Mouse (Mus musculus) MEL (cell line): ENCODE data around the gene Dis3l2. TPM values are rescaled to one million over a fixed set of nuclear protein-coding genes. Genes with fewer than 3 reads are reported as not detected.

ENCODE experiments used
- DNase-seq: peaks from one replicate; pipeline ENCODE4 v3.0.0; 2011; ENCODE audit warnings: low read depth, low spot score
- H3K27ac ChIP-seq: 2 replicates; pipeline ENCODE4 v1.5.1; 2012; ENCODE audit warnings: low read depth, mild to moderate bottlenecking, control low read depth, low read length, moderate library complexity; ENCODE audit not compliant: control insufficient read depth
- H3K27me3 ChIP-seq, 2 experiments: fragments of 150-350 bp in 1 of 2; sonication (generic) in 1 of 2; 2 replicates each; pipeline ENCODE4 v1.6.1; 2012; ENCODE audit warnings: low read length in 2 of 2, mild to moderate bottlenecking in 2 of 2, improper control_type of control experiment in 1 of 2, moderate library complexity in 1 of 2; ENCODE audit not compliant: insufficient read depth in 2 of 2, control insufficient read depth in 1 of 2
- H3K36me3 ChIP-seq, 2 experiments: 2 replicates each; pipeline ENCODE4 v1.6.1; 2012 to 2014; ENCODE audit warnings: low read length in 2 of 2, improper control_type of control experiment in 1 of 2, inconsistent platforms in 1 of 2, mild to moderate bottlenecking in 1 of 2; ENCODE audit not compliant: insufficient read depth in 2 of 2, control insufficient read depth in 1 of 2
- H3K4me1 ChIP-seq, 2 experiments: fragments of 150-350 bp in 1 of 2; sonication (generic) in 1 of 2; 2 replicates each; pipeline ENCODE4 v1.6.1; 2012; ENCODE audit warnings: low read length in 2 of 2, improper control_type of control experiment in 1 of 2, mild to moderate bottlenecking in 1 of 2; ENCODE audit not compliant: insufficient read depth in 2 of 2, control insufficient read depth in 1 of 2
- H3K4me3 ChIP-seq, 2 experiments: fragments of 150-350 bp in 1 of 2; sonication (generic) in 1 of 2; 2 replicates each; pipeline ENCODE4 v1.5.1; 2012; ENCODE audit warnings: low read depth in 2 of 2, low read length in 2 of 2, mild to moderate bottlenecking in 2 of 2, moderate library complexity in 2 of 2, control low read depth in 1 of 2, improper control_type of control experiment in 1 of 2; ENCODE audit not compliant: control insufficient read depth in 1 of 2, insufficient read depth in 1 of 2
- H3K79me2 ChIP-seq: 2 replicates; pipeline ENCODE4 v1.6.1; 2012; ENCODE audit warnings: mild to moderate bottlenecking, low read length, moderate library complexity; ENCODE audit not compliant: control insufficient read depth, poor library complexity, insufficient read depth
- H3K9ac ChIP-seq: 2 replicates; pipeline ENCODE4 v1.6.1; 2012; ENCODE audit warnings: low read depth, mild to moderate bottlenecking, control low read depth, low read length, moderate library complexity; ENCODE audit not compliant: control insufficient read depth, poor library complexity, severe bottlenecking
- H3K9me3 ChIP-seq: fragments of 150-350 bp; sonication (generic); replicated peaks from 2 replicates; pipeline ENCODE4 v1.6.1; 2012; ENCODE audit warnings: mild to moderate bottlenecking, low read length, improper control_type of control experiment, moderate library complexity; ENCODE audit not compliant: insufficient read depth
- E2F4 ChIP-seq: IDR thresholded peaks from 2 replicates; pipeline ENCODE4 v1.6.1; 2011; ENCODE audit warnings: low read depth, low read length, improper control_type of control experiment, borderline replicate concordance
- ELF1 ChIP-seq: IDR thresholded peaks from 2 replicates; pipeline ENCODE4 v1.6.1; 2014; ENCODE audit warnings: low read depth, mild to moderate bottlenecking, inconsistent platforms, low read length, improper control_type of control experiment, moderate library complexity
- HCFC1 ChIP-seq: IDR thresholded peaks from 2 replicates; pipeline ENCODE4 v1.6.1; 2012; ENCODE audit warnings: low read depth, mild to moderate bottlenecking, inconsistent platforms, low read length, improper control_type of control experiment, moderate library complexity
- JUND ChIP-seq: IDR thresholded peaks from 2 replicates; pipeline ENCODE4 v1.6.1; 2011; ENCODE audit warnings: low read depth, mild to moderate bottlenecking, improper control_type of control experiment, low read length
- MAFK ChIP-seq: IDR thresholded peaks from 2 replicates; pipeline ENCODE4 v1.6.1; 2011; ENCODE audit warnings: low read depth, mild to moderate bottlenecking, low read length, improper control_type of control experiment, borderline replicate concordance
- MYC ChIP-seq: IDR thresholded peaks from 2 replicates; pipeline ENCODE4 v1.6.1; 2011; ENCODE audit warnings: low read depth, mild to moderate bottlenecking, low read length, improper control_type of control experiment, moderate library complexity
- NRF1 ChIP-seq: IDR thresholded peaks from 2 replicates; pipeline ENCODE4 v1.6.1; 2014; ENCODE audit warnings: low read depth, mild to moderate bottlenecking, inconsistent platforms, low read length, improper control_type of control experiment, moderate library complexity; ENCODE audit not compliant: poor library complexity, insufficient read depth, severe bottlenecking
- POLR2AphosphoS5 ChIP-seq: IDR thresholded peaks from 2 replicates; pipeline ENCODE4 v1.6.1; 2012; ENCODE audit warnings: low read depth, borderline replicate concordance, mild to moderate bottlenecking, inconsistent platforms, low read length, moderate library complexity, mixed read lengths
- UBTF ChIP-seq: IDR thresholded peaks from 2 replicates; pipeline ENCODE4 v1.6.1; 2012; ENCODE audit warnings: low read depth, mild to moderate bottlenecking, inconsistent platforms, low read length, improper control_type of control experiment, moderate library complexity, borderline replicate concordance; ENCODE audit not compliant: insufficient read depth
- USF2 ChIP-seq, 2 experiments: IDR thresholded peaks; 2 replicates each; pipeline ENCODE4 v1.6.1; 2011 to 2012; ENCODE audit warnings: improper control_type of control experiment in 2 of 2, low read length in 2 of 2, borderline replicate concordance in 1 of 2, inconsistent platforms in 1 of 2, low read depth in 1 of 2, mild to moderate bottlenecking in 1 of 2; ENCODE audit not compliant: insufficient read depth in 1 of 2
- ZKSCAN1 ChIP-seq: IDR thresholded peaks from 2 replicates; pipeline ENCODE4 v1.6.1; 2012; ENCODE audit warnings: low read depth, mild to moderate bottlenecking, inconsistent platforms, low read length, improper control_type of control experiment, moderate library complexity
- ZMIZ1 ChIP-seq: IDR thresholded peaks from 2 replicates; pipeline ENCODE4 v1.6.1; 2012; ENCODE audit warnings: low read depth, mild to moderate bottlenecking, inconsistent platforms, low read length, improper control_type of control experiment, moderate library complexity
- polyA plus RNA-seq, 2 experiments: library from polyadenylated mRNA; stranded (reverse) in 1 of 2; unstranded in 1 of 2; fragments of >175 nt in 1 of 2; fragments of >200 nt in 1 of 2; gene quantifications; 2 replicates each; pipeline versions ENCODE4 v1.2.1 to v1.2.4; 2012; ENCODE audit warnings: low replicate concordance in 2 of 2, low read depth in 1 of 2; ENCODE audit not compliant: insufficient read length in 2 of 2, insufficient read depth in 1 of 2, missing spikeins in 1 of 2
- total RNA-seq: library from RNA; depleted of rRNA; stranded (reverse); fragments of 300-350 nt; gene quantifications from 2 replicates; pipeline ENCODE4 v1.2.3, GENCODE M21; 2012

Gene Dis3l2
- total and polyA plus RNA-seq, 3 experiments: 16.9 to 17.3 TPM; not detected in 1

DNA sequence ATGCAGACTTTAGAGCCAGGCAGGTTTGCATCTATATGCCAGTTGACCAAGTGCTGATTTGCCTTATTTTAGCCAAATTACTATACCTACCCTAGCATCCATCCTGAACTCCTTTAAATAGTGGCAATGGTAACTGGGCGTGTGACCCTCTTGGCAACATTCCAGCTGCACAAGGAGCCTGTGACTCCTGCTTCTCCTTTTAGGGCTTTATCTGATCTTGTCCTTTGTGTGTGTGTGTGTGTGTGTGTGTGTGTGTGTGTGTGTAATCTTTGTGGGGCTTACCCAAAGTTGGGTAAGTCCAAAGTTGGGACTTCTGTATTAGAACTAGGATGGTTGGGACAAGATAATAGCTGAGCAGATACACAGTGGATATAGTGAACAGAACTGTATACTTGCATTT lies 302.8 kb downstream of the Dis3l2 start (continued):
- TF ChIP-seq HCFC1 (0 out of 2 replicates have a peak, but pooled peaks have one; percentile 36), JUND (no peak), E2F4 (no peak)

- TF ChIP-seq POLR2AphosphoS5 (no peak), HCFC1 (no peak), NRF1 (no peak), UBTF (no peak), MAFK (no peak), ZMIZ1 (no peak), JUND (no peak)
- H3K4me1 ChIP-seq: peaks cover 4 to 13% of the 10 kb centered on the region in 2 experiments; a peak in 3 of 4 replicates
- H3K79me2 ChIP-seq: no peaks in the 10 kb centered on the region
- H3K9ac ChIP-seq: no peak overlapping the region
- H3K9me3 ChIP-seq: no peaks in the 10 kb centered on the region
- H3K27ac ChIP-seq: no peak overlapping the region
- DNase-seq: no peak
- peaks cover 0 to 6% of the 10 kb centered on the region in 2 experiments; a peak in 2 of 4 replicates for H3K36me3 ChIP-seq
- H3K27me3 ChIP-seq: no peaks in the 10 kb centered on the region
- H3K4me3 ChIP-seq: no peak overlapping the region
Observed at GRCm38 (mm10) chr1:87008211-87008610, 304.6 kb downstream of the Dis3l2 start.

GRCm38 (mm10) chr1:87009156-87009555 lies 305.5 kb downstream of the Dis3l2 start:
- DNase-seq: no peak
- TF ChIP-seq ZKSCAN1 (no peak), MYC (no peak), USF2 (IDR thresholded peaks at IDR 0.05; ENCODE audit: borderline replicate concordance in 1 of 2, insufficient read depth in 1 of 2, low read depth in 1 of 2, low read length in 2 of 2) (no peak), ELF1 (no peak)
- peaks cover 0 to 6% of the 10 kb centered on the region in 2 experiments; a peak in 2 of 4 replicates for H3K36me3 ChIP-seq

More at GRCm38 (mm10) chr1:87009156-87009555, 305.5 kb downstream of the Dis3l2 start:
- Histone ChIP-seq H3K9ac (no peak overlapping the region), H3K27ac (no peak overlapping the region), H3K27me3 (no peaks in the 10 kb centered on the region), H3K4me3 (no peak overlapping the region), H3K9me3 (no peaks in the 10 kb centered on the region), H3K4me1 (peaks cover 4 to 13% of the 10 kb centered on the region in 2 experiments; a peak in 3 of 4 replicates), H3K79me2 (no peaks in the 10 kb centered on the region)
